Mouse (Mus musculus): ENCODE results near the gene Tas2r108. TPM values are rescaled to one million over a fixed set of nuclear protein-coding genes. Genes with fewer than 3 reads are reported as not detected.

Gene Tas2r108
- polyA plus RNA-seq, 1 experiment from 2014 or later: not detected

Other genes with a start within 250 kb of the Tas2r108 start
- gene Agk, start 168.4 kb upstream of the Tas2r108 start, polyA plus RNA-seq (2016; fragmentation: Nextera tagmentation; extraction: Ambion mirVana): 39.8 and 41.9 TPM in 2 replicates
- gene E330009J07Rik, start 57.4 kb upstream of the Tas2r108 start, polyA plus RNA-seq (2016; fragmentation: Nextera tagmentation; extraction: Ambion mirVana): 17.1 and 18.8 TPM in 2 replicates
- 0.20 TPM in 1 of 2 replicates, not detected in the other for gene Wee2, start 54.4 kb upstream of the Tas2r108 start, polyA plus RNA-seq (2016; fragmentation: Nextera tagmentation; extraction: Ambion mirVana)
- 176 and 192 TPM in 2 replicates for gene Ssbp1, start 22.2 kb upstream of the Tas2r108 start, polyA plus RNA-seq (2016; fragmentation: Nextera tagmentation; extraction: Ambion mirVana)
- not detected in 2 replicates for gene Tas2r137, start 2.3 kb upstream of the Tas2r108 start, polyA plus RNA-seq (2016; fragmentation: Nextera tagmentation; extraction: Ambion mirVana)
- not detected in 2 replicates for gene Prss37, start 26.0 kb downstream of the Tas2r108 start, polyA plus RNA-seq (2016; fragmentation: Nextera tagmentation; extraction: Ambion mirVana)
- 0.32 and 0.33 TPM in 2 replicates for gene Olfr461, start 61.5 kb downstream of the Tas2r108 start, polyA plus RNA-seq (2016; fragmentation: Nextera tagmentation; extraction: Ambion mirVana)
- gene Olfr460, start 76.0 kb downstream of the Tas2r108 start, polyA plus RNA-seq (2016; fragmentation: Nextera tagmentation; extraction: Ambion mirVana): not detected in 2 replicates
- 0.60 and 0.92 TPM in 2 replicates for gene Clec5a, start 92.3 kb downstream of the Tas2r108 start, polyA plus RNA-seq (2016; fragmentation: Nextera tagmentation; extraction: Ambion mirVana)
- not detected in 2 replicates for gene Tas2r138, start 119.8 kb downstream of the Tas2r108 start, polyA plus RNA-seq (2016; fragmentation: Nextera tagmentation; extraction: Ambion mirVana)
- gene Mgam, start 135.3 kb downstream of the Tas2r108 start, polyA plus RNA-seq (2016; fragmentation: Nextera tagmentation; extraction: Ambion mirVana): not detected in 2 replicates